Mouse (Mus musculus): Measurements from ENCODE around the gene Cacfd1. TPM values are rescaled to one million over a fixed set of nuclear protein-coding genes. Genes with fewer than 3 reads are reported as not detected.

Gene Cacfd1
- polyA plus RNA-seq, 1 experiment from 2014 or later: 35.9 TPM

- Histone ChIP-seq H3K4me1 (no peaks in the 10 kb centered on the region), H3K27me3 (replicated peaks) (no peaks in the 10 kb centered on the region), H3K36me3 (no peaks in the 10 kb centered on the region), H3K4me3 (no peak overlapping the region), H3K9ac (no peak overlapping the region), H3K4me2 (no peak overlapping the region), H3K9me3 (no peaks in the 10 kb centered on the region), H3K27ac (replicated peaks) (no peak overlapping the region)
- ATAC-seq (ENCODE audit: extremely low read depth, insufficient number of reproducible peaks, low FRiP score, low TSS enrichment): no peak
- WGBS: 88% methylated on average over 1 of the region's 1 CpGs
These were observed 12.2 kb upstream of the Cacfd1 start for GRCm38 (mm10) chr2:26997498-26997897.

DNA sequence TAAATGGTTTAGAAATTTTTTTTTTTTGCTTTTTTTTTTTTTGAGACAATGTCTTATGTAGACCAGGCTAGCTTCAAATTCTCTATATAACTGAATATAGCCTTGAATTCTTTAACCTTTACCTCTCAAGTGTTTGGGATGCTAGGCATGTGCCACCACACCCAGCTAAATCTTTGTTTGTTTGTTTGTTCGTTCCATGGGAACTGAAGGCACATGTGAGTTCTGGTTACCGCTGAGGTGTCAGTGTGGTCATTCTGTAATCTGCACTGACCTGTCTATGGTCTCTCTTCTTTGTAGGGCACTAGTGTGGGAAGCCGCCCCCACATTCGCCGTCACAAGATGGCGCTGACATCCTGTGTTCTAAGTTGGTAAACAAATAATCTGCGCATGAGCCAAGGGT is 11.7 kb upstream of the Cacfd1 start:
- Histone ChIP-seq H3K27me3 (replicated peaks) (no peaks in the 10 kb centered on the region), H3K27ac (replicated peaks) (no peak overlapping the region), H3K36me3 (no peaks in the 10 kb centered on the region), H3K9ac (no peak overlapping the region), H3K4me2 (no peak overlapping the region), H3K4me3 (no peak overlapping the region), H3K4me1 (no peaks in the 10 kb centered on the region), H3K9me3 (no peaks in the 10 kb centered on the region)
- 89% methylated on average over 7 of the region's 7 CpGs for WGBS
- ATAC-seq (ENCODE audit: extremely low read depth, insufficient number of reproducible peaks, low FRiP score, low TSS enrichment): no peak

GRCm38 (mm10) chr2:27006255-27006654 is 3.5 kb upstream of the Cacfd1 start:
- H3K4me1 ChIP-seq: peaks cover 17% of the 10 kb centered on the region
- peaks cover 9% of the 10 kb centered on the region for H3K27me3 ChIP-seq (replicated peaks)
- no peak overlapping the region for H3K9ac ChIP-seq
- H3K4me3 ChIP-seq: no peak overlapping the region
- ATAC-seq (ENCODE audit: extremely low read depth, insufficient number of reproducible peaks, low FRiP score, low TSS enrichment): no peak
- no peaks in the 10 kb centered on the region for H3K9me3 ChIP-seq
- H3K4me2 ChIP-seq: no peak overlapping the region
- 74% methylated on average over 4 of the region's 4 CpGs for WGBS
- no peak overlapping the region for H3K27ac ChIP-seq (replicated peaks)
- H3K36me3 ChIP-seq: no peaks in the 10 kb centered on the region

- Histone ChIP-seq H3K27ac (replicated peaks) (no peak overlapping the region), H3K9me3 (no peaks in the 10 kb centered on the region), H3K4me3 (no peak overlapping the region), H3K4me2 (no peak overlapping the region), H3K27me3 (replicated peaks) (peaks cover 9% of the 10 kb centered on the region), H3K36me3 (no peaks in the 10 kb centered on the region), H3K4me1 (peaks cover 20% of the 10 kb centered on the region), H3K9ac (no peak overlapping the region)
- no peak for ATAC-seq (ENCODE audit: extremely low read depth, insufficient number of reproducible peaks, low FRiP score, low TSS enrichment)
- whole genome bisulfite sequencing: 56% methylated on average over 7 of the region's 7 CpGs
These were observed 2.0 kb upstream of the Cacfd1 start for GRCm38 (mm10) chr2:27007701-27008100.

GRCm38 (mm10) chr2:27017802-27018201 is 8.1 kb downstream of the Cacfd1 start:
- WGBS: 48% methylated on average over 5 of the region's 5 CpGs
- ATAC-seq (ENCODE audit: extremely low read depth, insufficient number of reproducible peaks, low FRiP score, low TSS enrichment): no peak
- no peak overlapping the region for H3K27ac ChIP-seq (replicated peaks)
- no peaks in the 10 kb centered on the region for H3K9me3 ChIP-seq
- H3K9ac ChIP-seq: no peak overlapping the region
- H3K4me2 ChIP-seq: no peak overlapping the region
- no peaks in the 10 kb centered on the region for H3K27me3 ChIP-seq (replicated peaks)
- no peak overlapping the region for H3K4me3 ChIP-seq
- peaks cover 75% of the 10 kb centered on the region for H3K36me3 ChIP-seq
- H3K4me1 ChIP-seq: no peaks in the 10 kb centered on the region

GRCm38 (mm10) chr2:27019530-27019929 is 9.8 kb downstream of the Cacfd1 start:
- H3K36me3 ChIP-seq: peaks cover 61% of the 10 kb centered on the region
- H3K4me3 ChIP-seq: no peak overlapping the region
- ATAC-seq (ENCODE audit: extremely low read depth, insufficient number of reproducible peaks, low FRiP score, low TSS enrichment): no peak
- H3K9ac ChIP-seq: no peak overlapping the region
- H3K9me3 ChIP-seq: no peaks in the 10 kb centered on the region
- 73% methylated on average over 2 of the region's 2 CpGs for WGBS
- H3K4me1 ChIP-seq: no peaks in the 10 kb centered on the region
- H3K27me3 ChIP-seq (replicated peaks): peaks cover 9% of the 10 kb centered on the region
- no peak overlapping the region for H3K4me2 ChIP-seq
- H3K27ac ChIP-seq (replicated peaks): no peak overlapping the region

GRCm38 (mm10) chr2:27021103-27021502 is 11.4 kb downstream of the Cacfd1 start:
- no peaks in the 10 kb centered on the region for H3K9me3 ChIP-seq
- H3K36me3 ChIP-seq: peaks cover 46% of the 10 kb centered on the region
- no peak overlapping the region for H3K4me3 ChIP-seq
- no peak overlapping the region for H3K27ac ChIP-seq (replicated peaks)
- ATAC-seq (ENCODE audit: extremely low read depth, insufficient number of reproducible peaks, low FRiP score, low TSS enrichment): no peak
- H3K4me2 ChIP-seq: no peak overlapping the region
- peaks cover 25% of the 10 kb centered on the region for H3K27me3 ChIP-seq (replicated peaks)
- H3K9ac ChIP-seq: no peak overlapping the region
- no peaks in the 10 kb centered on the region for H3K4me1 ChIP-seq
- WGBS: 65% methylated on average over 1 of the region's 1 CpGs

GRCm38 (mm10) chr2:27022612-27023011 is 12.9 kb downstream of the Cacfd1 start:
- Histone ChIP-seq H3K4me3 (no peak overlapping the region), H3K4me2 (no peak overlapping the region), H3K9ac (no peak overlapping the region), H3K36me3 (peaks cover 30% of the 10 kb centered on the region), H3K27ac (replicated peaks) (no peak overlapping the region), H3K4me1 (peaks cover 1% of the 10 kb centered on the region; the same call in 1 of the 2 replicates), H3K27me3 (replicated peaks) (peaks cover 39% of the 10 kb centered on the region), H3K9me3 (no peaks in the 10 kb centered on the region)
- 73% methylated on average over 6 of the region's 6 CpGs for WGBS
- ATAC-seq (ENCODE audit: extremely low read depth, insufficient number of reproducible peaks, low FRiP score, low TSS enrichment): no peak

GRCm38 (mm10) chr2:27024136-27024535 is 14.4 kb downstream of the Cacfd1 start:
- Histone ChIP-seq H3K4me1 (peaks cover 9% of the 10 kb centered on the region), H3K36me3 (peaks cover 16% of the 10 kb centered on the region), H3K9me3 (no peaks in the 10 kb centered on the region), H3K9ac (no peak overlapping the region), H3K27ac (replicated peaks) (no peak overlapping the region), H3K4me2 (no peak overlapping the region), H3K4me3 (no peak overlapping the region), H3K27me3 (replicated peaks) (peaks cover 51% of the 10 kb centered on the region)
- WGBS: 76% methylated on average over 14 of the region's 14 CpGs
- ATAC-seq (ENCODE audit: extremely low read depth, insufficient number of reproducible peaks, low FRiP score, low TSS enrichment): no peak

GRCm38 (mm10) chr2:27025545-27025944 is 15.8 kb downstream of the Cacfd1 start:
- Histone ChIP-seq H3K9ac (no peak overlapping the region), H3K27me3 (replicated peaks) (peaks cover 63% of the 10 kb centered on the region), H3K4me1 (peaks cover 9% of the 10 kb centered on the region), H3K9me3 (no peaks in the 10 kb centered on the region), H3K36me3 (0 out of 2 replicates have a peak, but pooled peaks cover 5% of the 10 kb centered on the region), H3K4me3 (no peak overlapping the region), H3K27ac (replicated peaks) (no peak overlapping the region), H3K4me2 (no peak overlapping the region)
- WGBS: 83% methylated on average over 3 of the region's 3 CpGs
- no peak for ATAC-seq (ENCODE audit: extremely low read depth, insufficient number of reproducible peaks, low FRiP score, low TSS enrichment)

GRCm38 (mm10) chr2:27026332-27026731 is 16.6 kb downstream of the Cacfd1 start:
- H3K27me3 ChIP-seq (replicated peaks): peaks cover 65% of the 10 kb centered on the region
- H3K9me3 ChIP-seq: no peaks in the 10 kb centered on the region
- peaks cover 9% of the 10 kb centered on the region for H3K4me1 ChIP-seq
- H3K4me3 ChIP-seq: no peak overlapping the region
- 79% methylated on average over 3 of the region's 3 CpGs for WGBS
- H3K9ac ChIP-seq: no peak overlapping the region
- H3K27ac ChIP-seq (replicated peaks): no peak overlapping the region
- H3K4me2 ChIP-seq: no peak overlapping the region
- no peak for ATAC-seq (ENCODE audit: extremely low read depth, insufficient number of reproducible peaks, low FRiP score, low TSS enrichment)
- H3K36me3 ChIP-seq: no peaks in the 10 kb centered on the region

DNA sequence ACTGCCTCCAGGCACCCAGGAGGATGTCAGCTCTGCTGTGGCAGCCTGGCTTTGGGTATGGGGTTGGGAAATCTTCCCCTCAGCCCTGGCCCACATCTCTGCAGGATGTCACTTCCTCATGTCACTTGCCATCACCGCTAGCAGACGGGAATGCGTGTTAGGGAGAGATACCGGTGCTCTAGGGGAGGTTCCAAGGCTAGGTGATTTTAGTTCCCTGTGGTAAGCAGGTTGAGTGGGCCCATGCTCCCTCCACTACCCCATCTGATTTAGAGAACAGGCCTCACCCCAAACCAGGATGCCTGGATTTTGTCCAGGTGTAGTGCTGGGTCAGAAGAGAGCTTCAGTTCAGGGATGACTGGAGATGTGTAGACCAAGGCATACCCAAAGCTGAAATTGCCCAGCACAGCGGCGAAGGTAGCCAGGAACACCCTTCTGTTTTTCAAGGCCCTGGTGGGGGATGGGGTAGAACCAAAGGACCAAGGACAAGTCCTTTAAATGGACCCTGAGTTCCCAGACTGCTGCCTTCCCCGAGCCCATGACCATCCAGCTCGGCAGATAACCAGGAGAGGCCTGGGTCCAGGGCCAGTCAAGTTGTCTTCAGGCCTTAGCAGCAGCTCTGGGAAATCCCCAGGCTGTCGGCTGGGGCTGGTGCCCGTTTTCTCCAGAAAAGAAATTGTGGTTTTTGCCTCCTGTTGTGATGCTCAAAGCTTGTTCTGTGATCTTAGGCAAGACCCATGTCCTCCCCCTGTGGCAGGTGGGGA is 17.3 kb downstream of the Cacfd1 start:
- Histone ChIP-seq H3K9ac (no peak overlapping the region), H3K27ac (replicated peaks) (no peak overlapping the region), H3K36me3 (no peaks in the 10 kb centered on the region), H3K4me3 (no peak overlapping the region), H3K4me2 (no peak overlapping the region), H3K9me3 (no peaks in the 10 kb centered on the region), H3K27me3 (replicated peaks) (peaks cover 65% of the 10 kb centered on the region), H3K4me1 (peaks cover 9% of the 10 kb centered on the region)
- WGBS: 56% methylated on average over 10 of the region's 10 CpGs
- no peak for ATAC-seq (ENCODE audit: extremely low read depth, insufficient number of reproducible peaks, low FRiP score, low TSS enrichment)

All from heart, embryonic 13.5 days (tissue).